Mouse (Mus musculus) lung, postnatal 0 days (tissue): Measurements from ENCODE around the gene Slc38a10. TPM values are rescaled to one million over a fixed set of nuclear protein-coding genes. Genes with fewer than 3 reads are reported as not detected.
A peak's percentile ranks its signal among the peaks of the same experiment; 100 is the strongest.

Source experiments
- ATAC-seq: fragments of 200-750 bp; cut with Nextera tagmentation; 2 replicates; pipeline ENCODE4 v1.8.0; 2017; ENCODE audit warnings: moderate library complexity
- DNase-seq: peaks from one replicate; pipeline ENCODE4 v3.0.0-alpha.2; 2016; ENCODE audit warnings: low spot score
- H3K27ac ChIP-seq: fragments of 300-500 bp; sonication (generic); 2 replicates; pipeline ENCODE4 v1.5.1; 2014; ENCODE audit warnings: antibody characterized with exemption, mild to moderate bottlenecking, low read length, mixed read lengths
- H3K27me3 ChIP-seq: fragments of 300-500 bp; sonication (generic); replicated peaks from 2 replicates; pipeline ENCODE4 v1.6.1; 2014; ENCODE audit warnings: low read length, mixed read lengths; ENCODE audit not compliant: insufficient read depth
- H3K36me3 ChIP-seq: fragments of 300-500 bp; sonication (generic); 2 replicates; pipeline ENCODE4 v1.6.1; 2014; ENCODE audit warnings: low read length, mixed read lengths; ENCODE audit not compliant: insufficient read depth
- H3K4me1 ChIP-seq: fragments of 300-500 bp; sonication (generic); 2 replicates; pipeline ENCODE4 v1.6.1; 2014; ENCODE audit warnings: antibody characterized with exemption, low read depth, low read length, mixed read lengths; ENCODE audit not compliant: insufficient read depth
- H3K4me2 ChIP-seq: fragments of 300-500 bp; sonication (generic); replicated peaks from 2 replicates; pipeline ENCODE4 v1.6.1; 2014; ENCODE audit warnings: low read depth, mild to moderate bottlenecking, low read length, moderate library complexity, mixed read lengths
- H3K4me3 ChIP-seq: fragments of 300-500 bp; sonication (generic); 2 replicates; pipeline ENCODE4 v1.5.1; 2014; ENCODE audit warnings: low read depth, low read length
- H3K9ac ChIP-seq: fragments of 300-500 bp; sonication (generic); replicated peaks from 2 replicates; pipeline ENCODE4 v1.6.1; 2014; ENCODE audit warnings: low read depth, mild to moderate bottlenecking
- H3K9me3 ChIP-seq: fragments of 300-500 bp; sonication (generic); 2 replicates; pipeline ENCODE4 v1.6.1; 2016; ENCODE audit warnings: low read length, mixed read lengths
- CTCF ChIP-seq: IDR thresholded peaks from 2 replicates; pipeline ENCODE4 v1.5.1; 2016; ENCODE audit warnings: antibody characterized with exemption, mild to moderate bottlenecking
- EP300 ChIP-seq: IDR thresholded peaks from 2 replicates; pipeline ENCODE4 v1.6.1; 2016; ENCODE audit warnings: antibody characterized with exemption, mild to moderate bottlenecking, control low read depth
- WGBS: fragments of 180-500 bp; shearing (Covaris S2); extraction: QIAGEN DNeasy Blood & Tissue Kit; methylation state at CpG from one replicate; pipeline ENCODE4 v1.1.7; 2014; 5-methylcytosine and 5-hydroxymethylcytosine counted together
- polyA plus RNA-seq: library from polyadenylated mRNA; unstranded; fragments of >200 nt; fragmentation: Nextera tagmentation; extraction: Ambion mirVana; gene quantifications from 2 replicates; pipeline ENCODE4 v1.2.1, GENCODE M21; 2015

The Slc38a10 gene
- polyA plus RNA-seq, 1 experiment from 2014 or later, result 66.6 TPM

DNA sequence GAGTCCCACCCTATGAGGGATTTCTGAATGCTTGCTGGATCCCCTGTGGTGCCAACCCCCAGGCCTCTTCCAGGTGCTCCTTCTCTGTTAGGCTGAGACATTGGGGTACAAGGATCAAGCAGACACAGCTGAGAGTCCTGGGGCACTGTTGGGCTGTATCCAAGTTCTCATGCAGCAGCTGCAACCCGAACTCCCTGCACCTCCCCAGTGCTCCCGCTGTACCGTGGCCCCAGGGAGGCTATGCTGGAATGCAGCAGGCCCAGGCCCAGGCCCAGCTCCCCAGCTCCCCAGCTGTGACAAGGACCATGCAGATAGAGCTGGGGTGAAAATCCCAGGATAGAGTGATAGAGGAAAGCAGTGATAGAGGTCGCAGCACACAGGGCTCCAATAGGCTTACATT is 10.1 kb upstream of the Slc38a10 start:
- DNase-seq, result no peak
- TF ChIP-seq EP300, result no peak
- no peak for TF ChIP-seq CTCF
- Histone ChIP-seq H3K9ac (no peak overlapping the region), H3K4me2 (no peak overlapping the region), H3K27ac (no peak overlapping the region), H3K4me3 (no peak overlapping the region), H3K36me3 (no peaks in the 10 kb centered on the region), H3K27me3 (no peaks in the 10 kb centered on the region), H3K4me1 (no peaks in the 10 kb centered on the region), H3K9me3 (no peaks in the 10 kb centered on the region)
- 44% methylated on average over 4 of the region's 4 CpGs for WGBS
- ATAC-seq, result no peak

DNA sequence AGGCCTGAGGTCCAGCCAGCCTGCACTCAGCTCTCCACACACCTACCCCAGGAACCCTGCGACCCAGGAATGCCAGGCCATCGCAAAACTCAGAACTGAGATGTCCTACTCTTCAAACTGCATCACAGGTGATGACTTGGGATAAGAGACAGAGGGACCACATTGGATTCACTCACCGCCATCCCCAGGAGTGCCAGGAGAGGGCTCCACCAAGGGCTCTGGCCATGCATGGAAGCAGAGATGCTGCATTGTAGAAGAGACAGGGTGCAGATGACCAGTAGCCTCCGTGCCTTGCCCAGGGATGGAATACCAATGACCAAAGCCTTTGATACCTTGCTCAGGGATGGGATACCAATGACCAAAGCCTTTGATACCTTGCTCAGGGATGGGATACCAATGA is 9.3 kb upstream of the Slc38a10 start:
- H3K9me3 ChIP-seq, result no peaks in the 10 kb centered on the region
- 74% methylated on average over 4 of the region's 4 CpGs for WGBS
- peak; percentile 53 for DNase-seq

DNA sequence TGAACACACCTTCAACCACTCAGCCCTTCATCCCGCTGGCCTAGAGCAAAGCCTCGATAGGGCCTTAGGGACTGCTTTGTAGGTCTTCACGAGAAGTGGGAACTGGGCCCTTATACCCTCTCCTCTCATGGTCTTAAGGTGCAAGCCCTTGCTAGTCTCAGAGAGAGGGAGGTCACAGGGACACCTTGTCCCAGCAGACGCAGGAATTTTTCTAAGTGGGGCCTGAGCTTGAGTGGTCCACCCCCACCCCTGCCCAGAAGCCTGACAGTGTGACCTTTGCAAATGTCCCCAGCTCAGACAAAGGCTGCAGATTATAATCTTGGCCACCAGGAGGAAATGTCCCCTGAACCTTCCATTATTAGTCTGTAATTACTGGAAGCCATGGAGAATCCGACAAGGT is 8.5 kb upstream of the Slc38a10 start:
- Histone ChIP-seq H3K36me3 (no peaks in the 10 kb centered on the region), H3K4me2 (no peak overlapping the region), H3K9ac (no peak overlapping the region), H3K27ac (no peak overlapping the region), H3K4me3 (no peak overlapping the region), H3K4me1 (no peaks in the 10 kb centered on the region), H3K9me3 (no peaks in the 10 kb centered on the region), H3K27me3 (no peaks in the 10 kb centered on the region)
- peak; percentile 51 for ATAC-seq
- DNase-seq, result peak; percentile 37
- 38% methylated on average over 5 of the region's 5 CpGs for WGBS
- TF ChIP-seq CTCF (peak; percentile 49; the same call in 1 of the 2 replicates), EP300 (peak; percentile 68)

More for the DNA sequence above, 9.3 kb upstream of the Slc38a10 start:
- no peak for ATAC-seq
- Histone ChIP-seq H3K4me3 (no peak overlapping the region), H3K4me1 (no peaks in the 10 kb centered on the region), H3K9ac (no peak overlapping the region), H3K4me2 (no peak overlapping the region), H3K27ac (no peak overlapping the region), H3K36me3 (no peaks in the 10 kb centered on the region), H3K27me3 (no peaks in the 10 kb centered on the region)
- TF ChIP-seq CTCF (peak; percentile 81), EP300 (no peak)

DNA sequence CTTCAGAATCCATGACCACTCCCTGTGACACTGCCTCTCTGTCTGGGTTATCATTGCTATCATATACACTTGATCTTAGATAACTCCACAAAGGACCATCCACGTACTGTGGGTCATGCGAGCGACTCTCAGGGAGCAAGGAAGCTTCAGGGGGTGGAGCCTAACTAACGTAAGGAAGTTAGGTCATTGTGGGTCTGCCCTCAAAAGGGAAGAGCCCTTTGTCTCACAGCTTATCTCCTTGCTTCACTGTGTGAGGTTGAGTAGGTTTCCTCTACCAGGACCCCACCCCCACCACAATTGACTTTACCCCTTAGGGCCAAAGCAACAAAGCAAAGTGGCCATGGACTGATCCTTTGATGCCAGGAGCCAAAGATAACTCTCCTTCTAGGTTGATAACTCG is 7.7 kb upstream of the Slc38a10 start:
- WGBS, result 31% methylated on average over 5 of the region's 5 CpGs
- Histone ChIP-seq H3K9me3 (no peaks in the 10 kb centered on the region), H3K4me3 (no peak overlapping the region), H3K36me3 (no peaks in the 10 kb centered on the region), H3K27me3 (no peaks in the 10 kb centered on the region), H3K4me2 (no peak overlapping the region), H3K9ac (no peak overlapping the region), H3K4me1 (no peaks in the 10 kb centered on the region), H3K27ac (0 out of 2 replicates have a peak overlapping the region, but pooled peaks have one; percentile 35)
- ATAC-seq (peak; percentile 85), DNase-seq (peak; percentile 77)
- TF ChIP-seq CTCF, result no peak
- TF ChIP-seq EP300, result peak; percentile 69

DNA sequence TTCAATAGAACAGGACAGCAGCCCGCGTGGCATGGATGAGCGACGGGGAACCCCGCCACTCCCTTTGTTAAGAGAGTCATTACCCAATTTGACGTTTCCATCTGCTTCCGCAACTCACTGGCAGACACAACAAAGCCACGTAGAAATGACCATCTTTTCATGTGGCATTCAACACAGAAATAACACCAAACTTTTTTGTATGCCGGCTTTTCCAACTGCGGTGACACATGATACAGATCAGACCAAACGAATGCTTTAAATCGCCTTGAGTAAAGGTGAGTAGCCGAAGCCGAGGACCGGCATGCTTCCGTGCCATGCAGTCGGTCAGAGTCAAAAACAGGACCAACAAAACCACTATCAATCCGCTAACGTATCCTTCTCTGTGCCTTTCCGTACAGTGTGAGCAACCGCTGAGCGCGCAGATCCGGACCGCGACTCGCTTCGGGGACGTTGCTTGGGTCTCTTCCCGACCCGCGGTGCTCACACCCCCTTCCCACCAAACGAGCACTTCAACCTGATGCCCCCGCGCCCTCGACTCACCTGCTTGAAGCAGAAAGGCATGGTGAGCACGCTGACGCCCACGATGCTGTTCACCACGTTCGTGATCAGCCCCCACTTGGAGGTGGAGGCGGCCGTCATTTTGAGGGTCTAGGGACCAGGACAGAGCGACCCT is 570 bp downstream of the Slc38a10 start:
- Histone ChIP-seq H3K4me1 (peaks cover 5% of the 10 kb centered on the region; the same call in 1 of the 2 replicates), H3K9me3 (no peaks in the 10 kb centered on the region), H3K4me2 (peak overlapping the region; percentile 95), H3K9ac (peak overlapping the region; percentile 81), H3K27me3 (no peaks in the 10 kb centered on the region), H3K36me3 (no peaks in the 10 kb centered on the region), H3K27ac (peak overlapping the region; percentile 88), H3K4me3 (peak overlapping the region; percentile 86)
- under 1% methylated on average over 44 of the region's 44 CpGs for WGBS
- TF ChIP-seq CTCF (no peak), EP300 (no peak)
- DNase-seq (peak; percentile 72), ATAC-seq (peak; percentile 20)

DNA sequence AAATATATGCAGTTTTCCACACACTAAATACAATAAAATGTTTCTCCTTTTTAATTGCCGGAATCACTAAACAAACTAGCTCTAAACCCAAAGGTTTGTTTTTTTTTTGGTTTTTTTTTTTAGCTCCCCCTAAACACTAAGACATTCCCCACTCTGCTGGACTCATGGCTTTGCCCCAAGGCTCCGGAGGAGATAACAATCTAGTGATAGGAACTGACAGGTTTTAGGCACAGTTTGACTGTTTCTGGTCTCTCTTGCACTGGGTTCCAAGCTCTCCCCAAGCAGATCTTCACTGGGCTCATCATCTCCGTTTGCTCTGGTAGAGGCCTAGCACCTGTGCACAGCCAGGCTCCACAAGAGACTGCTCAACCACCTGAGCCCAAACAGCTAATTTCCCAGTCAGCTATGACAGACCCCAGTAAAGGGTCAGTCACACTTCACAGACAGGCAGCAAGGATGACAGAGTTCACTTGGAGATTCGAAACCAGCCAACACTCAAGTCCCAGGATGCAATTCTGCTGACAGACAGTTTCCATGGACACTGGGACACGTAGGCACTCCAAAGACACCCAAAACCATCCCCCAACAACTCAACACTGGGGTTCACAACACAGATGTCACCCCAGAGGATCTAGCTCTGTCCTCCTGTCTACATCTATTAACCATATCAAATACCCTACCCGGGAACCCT is 1.5 kb downstream of the Slc38a10 start:
- no peaks in the 10 kb centered on the region for H3K36me3 ChIP-seq
- TF ChIP-seq EP300 (no peak), CTCF (no peak)
- H3K9me3 ChIP-seq, result no peaks in the 10 kb centered on the region
- WGBS, result 36% methylated on average over 6 of the region's 6 CpGs
- DNase-seq (no peak), ATAC-seq (no peak)
- H3K27ac ChIP-seq, result no peak overlapping the region
- peak overlapping the region; percentile 86 for H3K4me3 ChIP-seq
- H3K9ac ChIP-seq, result no peak overlapping the region
- H3K27me3 ChIP-seq, result no peaks in the 10 kb centered on the region
- peak overlapping the region; percentile 95 for H3K4me2 ChIP-seq
- H3K4me1 ChIP-seq, result peaks cover 5% of the 10 kb centered on the region; the same call in 1 of the 2 replicates
